Mouse (Mus musculus): ENCODE measurements around the gene Nck1.

- no peak for TF ChIP-seq CTCF (IDR thresholded peaks at IDR 0.05; ENCODE audit: low read depth)
- no peak for TF ChIP-seq EP300 (IDR thresholded peaks at IDR 0.05; ENCODE audit: low read depth)
Measured at GRCm38 (mm10) chr9:100454664-100454993, 91.3 kb downstream of the Nck1 start.
